Mouse (Mus musculus) left cerebral cortex, adult 18-20 months (tissue): ENCODE measurements around the gene Trim42. TPM values are rescaled to one million over a fixed set of nuclear protein-coding genes. Genes with fewer than 3 reads are reported as not detected.

ENCODE experiments used
- DNase-seq, 2 experiments: peaks; one replicate each; pipeline ENCODE4 v3.0.0; 2021 to 2022; ENCODE audit warnings: low spot score in 2 of 2, mixed read lengths in 1 of 2
- long read RNA-seq, 2 experiments: library from polyadenylated mRNA; stranded (forward); transcript quantifications; one replicate each; pipeline ENCODE4 v2.0.0; 2021
- total RNA-seq, 2 experiments: library from RNA; stranded (reverse); gene quantifications; 2 replicates each; pipeline ENCODE4 v1.2.3; 2021

Gene Trim42
- not detected for total RNA-seq
- long read RNA-seq, experiment 1: 0 reads
- long read RNA-seq, experiment 2: 0 reads

- DNase-seq: no peak
These were observed at the start of gene Trim42 for GRCm38 (mm10) chr9:97369591-97369990. Gene Trim42, minus strand, starts transcription at chr9:97369958.

GRCm38 (mm10) chr9:97414876-97415668, 45.3 kb upstream of the Trim42 start:
- DNase-seq: no peak

- DNase-seq: no peak
These were observed 38.4 kb upstream of the Trim42 start for GRCm38 (mm10) chr9:97408142-97408541.

- no peak for DNase-seq
These were observed 13.3 kb downstream of the Trim42 start for GRCm38 (mm10) chr9:97356441-97356840.

GRCm38 (mm10) chr9:97344767-97345297, 24.9 kb downstream of the Trim42 start:
- no peak for DNase-seq

- DNase-seq: no peak
These were observed 28.0 kb downstream of the Trim42 start for GRCm38 (mm10) chr9:97341772-97342171.

- DNase-seq: peak in 1 of 2 experiments; percentile 13
These were observed 46.9 kb downstream of the Trim42 start for GRCm38 (mm10) chr9:97322846-97323245.

GRCm38 (mm10) chr9:97322120-97322519, 47.6 kb downstream of the Trim42 start:
- no peak for DNase-seq

GRCm38 (mm10) chr9:97315421-97316055, 54.2 kb downstream of the Trim42 start:
- peak in 1 of 2 experiments; percentile 28 for DNase-seq

- DNase-seq: no peak
These were observed 58.1 kb downstream of the Trim42 start for GRCm38 (mm10) chr9:97311614-97312013.

GRCm38 (mm10) chr9:97309509-97310053, 60.2 kb downstream of the Trim42 start:
- no peak for DNase-seq

GRCm38 (mm10) chr9:97307705-97308485, 61.9 kb downstream of the Trim42 start:
- no peak for DNase-seq
